Mouse (Mus musculus) erythroblast, adult 5-6 weeks (primary cell): ENCODE results near the gene Fscb. TPM values are rescaled to one million over a fixed set of nuclear protein-coding genes. Genes with fewer than 3 reads are reported as not detected.

Experiments used
- ATAC-seq: replicated peaks from 2 replicates; pipeline ENCODE4 v1.8.0; 2016; ENCODE audit warnings: moderate number of reproducible peaks, mild to moderate bottlenecking, moderate TSS enrichment, inconsistent platforms; ENCODE audit not compliant: poor library complexity, low FRiP score, severe bottlenecking
- total RNA-seq, 2 experiments: library from RNA; stranded (forward) in 1 of 2; stranded (reverse) in 1 of 2; fragments of 150-400 nt in 1 of 2; fragments of 200-764, 138-1000 nt in 1 of 2; gene quantifications; 2 replicates each; pipeline versions ENCODE4 v1.2.3 to v1.2.4; 2015 to 2017; ENCODE audit warnings: low replicate concordance in 2 of 2

Gene Fscb
- not detected in 2 replicates for total RNA-seq (2015; ENCODE audit: low replicate concordance)
- not detected in 2 replicates for total RNA-seq (2017; ENCODE audit: low replicate concordance)

GRCm38 (mm10) chr12:64474590-64474989, at the start of gene Fscb:
Gene Fscb, minus strand, starts transcription at chr12:64474690.
- ATAC-seq: no peak

DNA sequence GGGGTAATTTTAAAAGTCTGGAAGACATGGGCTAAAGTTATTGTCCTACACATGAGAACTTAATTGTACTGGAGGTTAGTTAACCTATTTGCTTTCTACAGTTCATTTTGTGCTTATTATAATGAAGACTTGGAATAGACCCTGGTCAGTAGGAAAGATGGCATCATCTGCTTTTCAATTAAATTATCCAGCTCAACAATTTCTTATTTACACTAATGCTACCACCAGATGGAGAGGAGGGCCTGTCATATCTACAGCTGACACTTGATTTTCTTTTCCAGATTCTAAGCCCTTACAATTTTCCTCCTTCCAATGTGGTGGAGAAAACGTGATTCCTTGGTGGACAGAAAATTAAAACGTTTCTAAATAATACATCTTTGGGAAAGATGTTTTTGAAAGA, 42.3 kb upstream of the Fscb start:
- no peak for ATAC-seq

DNA sequence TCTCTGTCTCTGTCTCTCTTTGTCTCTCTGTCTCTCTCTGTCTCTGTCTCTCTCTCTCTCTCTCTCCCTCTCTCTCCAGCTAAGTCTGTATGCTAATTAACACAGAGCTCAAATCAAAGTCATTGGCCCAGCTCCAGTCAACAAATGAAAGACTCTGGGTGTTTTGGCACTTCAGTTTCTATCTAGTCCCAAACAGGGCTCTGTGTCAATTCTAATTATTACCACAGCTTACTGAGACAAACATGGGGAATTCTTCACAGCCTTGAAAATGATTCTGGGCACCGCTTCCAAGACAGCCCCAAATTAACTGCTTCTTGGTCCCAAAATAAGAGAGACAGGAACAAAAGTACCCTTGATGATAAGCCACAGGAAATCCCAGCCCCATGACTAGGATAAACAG, 38.9 kb upstream of the Fscb start:
- ATAC-seq: no peak

DNA sequence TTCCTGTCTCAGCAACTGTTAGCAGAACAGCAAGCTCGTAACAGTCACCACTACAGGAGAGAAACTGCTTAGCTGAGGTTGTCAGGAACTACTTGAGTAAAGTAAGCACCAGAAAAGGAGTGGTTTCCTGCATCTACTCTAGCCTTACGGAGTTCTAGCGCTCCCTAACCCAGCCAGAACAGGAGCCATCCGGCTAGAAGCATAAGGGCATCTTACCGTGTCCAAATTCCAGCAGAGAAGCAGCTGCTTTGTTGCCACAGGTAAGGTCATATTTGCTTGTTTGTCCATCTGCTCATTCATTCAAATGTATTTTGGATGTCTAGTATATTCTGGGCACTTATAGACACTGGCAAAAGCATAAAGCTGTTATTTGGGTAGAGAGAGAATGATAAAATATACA, 23.2 kb upstream of the Fscb start:
- ATAC-seq: no peak

DNA sequence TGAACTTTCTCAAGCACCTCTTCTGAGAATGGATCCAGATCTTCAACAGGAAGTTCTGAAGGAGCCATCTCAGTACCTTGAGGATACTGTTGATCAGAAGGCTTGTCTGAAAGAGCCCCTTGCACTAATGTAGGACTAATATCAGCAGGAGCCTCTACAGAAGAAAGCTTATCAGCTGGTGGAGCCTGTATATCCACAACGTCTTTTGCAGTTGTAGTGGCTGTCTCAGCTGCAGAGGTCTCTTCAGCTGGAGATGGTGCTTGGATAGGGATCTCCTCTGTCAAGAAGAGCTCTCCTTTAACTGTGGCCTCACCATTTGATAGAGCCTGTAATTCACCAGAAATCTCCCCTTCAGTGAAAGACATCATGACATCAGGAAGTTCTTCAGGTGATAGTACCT, 875 bp downstream of the Fscb start:
- no peak for ATAC-seq

GRCm38 (mm10) chr12:64473136-64473535, 1.4 kb downstream of the Fscb start:
- ATAC-seq: no peak

- ATAC-seq: no peak
Measured at GRCm38 (mm10) chr12:64455228-64455627, 19.3 kb downstream of the Fscb start.

GRCm38 (mm10) chr12:64449911-64450310, 24.6 kb downstream of the Fscb start:
- ATAC-seq: no peak

DNA sequence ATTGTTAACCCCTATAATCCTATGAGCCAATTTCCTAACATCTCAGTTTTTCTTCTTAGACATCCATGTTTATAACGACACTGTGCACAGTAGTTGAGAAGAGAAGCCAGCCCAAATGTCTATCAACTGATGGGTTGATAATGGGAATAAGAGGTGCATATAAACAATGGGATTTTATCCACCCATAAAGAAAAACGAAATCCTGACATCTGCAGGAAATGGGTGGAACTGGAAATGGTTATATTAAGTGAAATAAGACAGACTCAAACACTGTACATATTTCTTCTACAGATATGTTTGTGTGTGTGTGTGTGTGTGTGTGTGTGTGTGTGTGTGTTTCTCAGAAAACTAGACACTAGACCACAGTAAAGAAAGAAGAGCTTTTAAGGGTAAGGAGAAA, 37.8 kb downstream of the Fscb start:
- no peak for ATAC-seq
